Mouse (Mus musculus) WW6 (cell line): ENCODE results near the gene Ppp2r5a.
"Not testable (repeated sequence)": the region's sequence is repeated elsewhere in the genome, so short reads cannot be mapped to it uniquely, and the experiment has no call there.

Experiments used
- DNase-seq: peaks from one replicate; pipeline ENCODE4 v3.0.0-alpha.2; 2013; ENCODE audit warnings: low read depth, low spot score

The Ppp2r5a gene

GRCm38 (mm10) chr1:191403074-191403473, at the start of gene Ppp2r5a:
Ppp2r5a (minus strand) TSS chr1:191403272.
- DNase-seq: no peak

GRCm38 (mm10) chr1:191450614-191451013, 47.5 kb upstream of the Ppp2r5a start:
- no peak for DNase-seq

- DNase-seq: no peak
Observed at GRCm38 (mm10) chr1:191449537-191449936, 46.5 kb upstream of the Ppp2r5a start.

GRCm38 (mm10) chr1:191447391-191448016, 44.4 kb upstream of the Ppp2r5a start:
- no peak for DNase-seq

- DNase-seq: no peak
Observed at GRCm38 (mm10) chr1:191446307-191446706, 43.2 kb upstream of the Ppp2r5a start.

- DNase-seq: no peak
Observed at GRCm38 (mm10) chr1:191445831-191446258, 42.8 kb upstream of the Ppp2r5a start.

GRCm38 (mm10) chr1:191445401-191445800, 42.3 kb upstream of the Ppp2r5a start:
- no peak for DNase-seq

GRCm38 (mm10) chr1:191444467-191444866, 41.4 kb upstream of the Ppp2r5a start:
- DNase-seq: no peak

- DNase-seq: no peak
Observed at GRCm38 (mm10) chr1:191439011-191439410, 35.9 kb upstream of the Ppp2r5a start.

GRCm38 (mm10) chr1:191438546-191438945, 35.5 kb upstream of the Ppp2r5a start:
- DNase-seq: no peak

- no peak for DNase-seq
Observed at GRCm38 (mm10) chr1:191436647-191437046, 33.6 kb upstream of the Ppp2r5a start.

GRCm38 (mm10) chr1:191435359-191435758, 32.3 kb upstream of the Ppp2r5a start:
- DNase-seq: no peak

- peak; percentile 28 for DNase-seq
Observed at GRCm38 (mm10) chr1:191432531-191432930, 29.5 kb upstream of the Ppp2r5a start.

- no peak for DNase-seq
Observed at GRCm38 (mm10) chr1:191432023-191432422, 29.0 kb upstream of the Ppp2r5a start.

GRCm38 (mm10) chr1:191430121-191430520, 27.0 kb upstream of the Ppp2r5a start:
- DNase-seq: no peak

GRCm38 (mm10) chr1:191425884-191426283, 22.8 kb upstream of the Ppp2r5a start:
- DNase-seq: no peak

- DNase-seq: no peak
Observed at GRCm38 (mm10) chr1:191423201-191423600, 20.1 kb upstream of the Ppp2r5a start.

- not testable (repeated sequence) for DNase-seq
Observed at GRCm38 (mm10) chr1:191422714-191423113, 19.6 kb upstream of the Ppp2r5a start.

GRCm38 (mm10) chr1:191422164-191422563, 19.1 kb upstream of the Ppp2r5a start:
- no peak for DNase-seq

- no peak for DNase-seq
Observed at GRCm38 (mm10) chr1:191421426-191421999, 18.4 kb upstream of the Ppp2r5a start.

- no peak for DNase-seq
Observed at GRCm38 (mm10) chr1:191420930-191421404, 17.9 kb upstream of the Ppp2r5a start.

- no peak for DNase-seq
Observed at GRCm38 (mm10) chr1:191419991-191420751, 17.1 kb upstream of the Ppp2r5a start.

GRCm38 (mm10) chr1:191419421-191419820, 16.3 kb upstream of the Ppp2r5a start:
- DNase-seq: no peak
